Mouse (Mus musculus) large intestine, adult 2 months (tissue): Measurements from ENCODE around the gene Hba-x. TPM values are rescaled to one million over a fixed set of nuclear protein-coding genes. Genes with fewer than 3 reads are reported as not detected.

ENCODE experiments used
- DNase-seq: peaks from one replicate; pipeline ENCODE4 v3.0.0-alpha.2; 2012; ENCODE audit warnings: low read depth, low spot score
- WGBS: fragments of 180-500 bp; shearing (Covaris S2); methylation state at CpG from one replicate; pipeline ENCODE4 v1.1.7; 2018; 5-methylcytosine and 5-hydroxymethylcytosine counted together
- polyA plus RNA-seq: library from polyadenylated mRNA; depleted of rRNA; stranded (reverse); fragments of >200 nt; gene quantifications from 2 replicates; pipeline ENCODE4 v1.2.3, GENCODE M21; 2012

Hba-x gene
- polyA plus RNA-seq, 1 experiment = not detected

- no peak for DNase-seq
Observed at GRCm38 (mm10) chr11:32247068-32247467, 29.1 kb upstream of the Hba-x start.

GRCm38 (mm10) chr11:32248350-32248749, 27.9 kb upstream of the Hba-x start:
- WGBS = 86% methylated on average over 3 of the region's 3 CpGs
- DNase-seq = no peak

- WGBS = 77% methylated on average over 8 of the region's 8 CpGs
- DNase-seq = no peak
Observed at GRCm38 (mm10) chr11:32250880-32251763, 25.1 kb upstream of the Hba-x start.

- WGBS = 98% methylated on average over 1 of the region's 1 CpGs
Observed at GRCm38 (mm10) chr11:32253121-32253520, 23.1 kb upstream of the Hba-x start.

GRCm38 (mm10) chr11:32256146-32256545, 20.1 kb upstream of the Hba-x start:
- WGBS = 100% methylated on average over 1 of the region's 1 CpGs
- DNase-seq = no peak

More at GRCm38 (mm10) chr11:32253121-32253520, 23.1 kb upstream of the Hba-x start:
- DNase-seq = no peak

GRCm38 (mm10) chr11:32256566-32256965, 19.6 kb upstream of the Hba-x start:
- 93% methylated on average over 3 of the region's 3 CpGs for WGBS
- no peak for DNase-seq

- DNase-seq = no peak
- WGBS = 84% methylated on average over 10 of the region's 10 CpGs
Observed at GRCm38 (mm10) chr11:32262674-32263415, 13.4 kb upstream of the Hba-x start.

- 89% methylated on average over 3 of the region's 3 CpGs for WGBS
- no peak for DNase-seq
Observed at GRCm38 (mm10) chr11:32265117-32265738, 11.0 kb upstream of the Hba-x start.

GRCm38 (mm10) chr11:32266194-32266593, 10.0 kb upstream of the Hba-x start:
- 91% methylated on average over 6 of the region's 6 CpGs for WGBS
- DNase-seq = no peak

- 16% methylated on average over 6 of the region's 6 CpGs for WGBS
- DNase-seq = no peak
Observed at GRCm38 (mm10) chr11:32266776-32267175, 9.4 kb upstream of the Hba-x start.

GRCm38 (mm10) chr11:32267188-32267884, 8.9 kb upstream of the Hba-x start, which contains the start of gene Nprl3:
Nprl3 (minus strand) TSS chr11:32267707.
- DNase-seq = peak; percentile 70
- under 1% methylated on average over 54 of the region's 54 CpGs for WGBS

- no peak for DNase-seq
- 28% methylated on average over 5 of the region's 5 CpGs for WGBS
Observed at GRCm38 (mm10) chr11:32267964-32268363, 8.2 kb upstream of the Hba-x start.

- WGBS = 78% methylated on average over 5 of the region's 5 CpGs
- no peak for DNase-seq
Observed at GRCm38 (mm10) chr11:32268952-32269351, 7.2 kb upstream of the Hba-x start.

- 38% methylated on average over 4 of the region's 4 CpGs for WGBS
Observed at GRCm38 (mm10) chr11:32271178-32271577, 5.0 kb upstream of the Hba-x start.

GRCm38 (mm10) chr11:32277736-32278457, 1.7 kb downstream of the Hba-x start:
- WGBS = 66% methylated on average over 21 of the region's 21 CpGs
- no peak for DNase-seq

More at GRCm38 (mm10) chr11:32271178-32271577, 5.0 kb upstream of the Hba-x start:
- DNase-seq = no peak

- DNase-seq = no peak
- WGBS = 73% methylated on average over 12 of the region's 12 CpGs
Observed at GRCm38 (mm10) chr11:32278458-32278957, 2.3 kb downstream of the Hba-x start.

- 54% methylated on average over 2 of the region's 2 CpGs for WGBS
- no peak for DNase-seq
Observed at GRCm38 (mm10) chr11:32280646-32281045, 4.4 kb downstream of the Hba-x start.

- 79% methylated on average over 1 of the region's 1 CpGs for WGBS
Observed at GRCm38 (mm10) chr11:32281416-32282144, 5.4 kb downstream of the Hba-x start.

More at GRCm38 (mm10) chr11:32281416-32282144, 5.4 kb downstream of the Hba-x start:
- no peak for DNase-seq
